Mouse (Mus musculus): ENCODE data around the gene Trp53tg5. TPM values are rescaled to one million over a fixed set of nuclear protein-coding genes. Genes with fewer than 3 reads are reported as not detected.

Trp53tg5 gene
- total and polyA plus RNA-seq, 2 experiments from 2014 or later: not detected

DNA sequence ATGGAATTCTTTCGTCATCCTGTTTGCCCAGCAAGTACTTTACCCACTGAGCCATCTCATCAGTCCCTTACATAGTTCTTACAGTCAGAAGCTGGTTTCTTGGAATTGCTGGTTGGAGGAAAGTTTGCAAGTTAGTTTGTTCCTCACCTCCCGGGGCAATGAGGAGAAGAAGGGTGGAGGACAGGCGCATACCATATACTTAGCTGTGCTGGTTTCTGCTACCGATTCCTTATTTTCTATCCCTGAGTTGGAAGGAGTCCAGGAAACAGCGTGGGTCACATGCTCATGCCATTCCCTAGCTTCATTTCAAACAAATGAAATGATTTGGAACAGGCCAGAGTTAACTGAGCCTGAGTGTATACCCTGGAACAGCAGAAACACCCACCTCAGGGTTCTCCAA is 24.6 kb downstream of the Trp53tg5 start:
- H3K4me3 ChIP-seq (ENCODE audit: low read depth, low read length): no peak overlapping the region
- no peaks in the 10 kb centered on the region for H3K9me3 ChIP-seq (replicated peaks; ENCODE audit: control insufficient read depth, low read length)
- no peak overlapping the region for H3K27ac ChIP-seq (ENCODE audit: low read depth)
- DNase-seq (ENCODE audit: low spot score) (no peak), ATAC-seq (ENCODE audit: insufficient read depth, low read depth) (no peak)
- no peaks in the 10 kb centered on the region for H3K36me3 ChIP-seq (replicated peaks; ENCODE audit: control insufficient read depth, insufficient read depth, low read length)
- 47% methylated on average over 5 of the region's 5 CpGs for WGBS
- H3K27me3 ChIP-seq (ENCODE audit: control insufficient read depth, insufficient read depth, low read length): peaks cover 34% of the 10 kb centered on the region
- H3K4me1 ChIP-seq (ENCODE audit: control insufficient read depth, insufficient read depth): peaks cover 15% of the 10 kb centered on the region
- no peak overlapping the region for H3K9ac ChIP-seq (replicated peaks; ENCODE audit: low read depth, low read length)
- no peak overlapping the region for H3K4me2 ChIP-seq (ENCODE audit: low read depth, low read length)
- TF ChIP-seq EP300 (IDR thresholded peaks at IDR 0.05; ENCODE audit: low read depth): no peak
- TF ChIP-seq CTCF (IDR thresholded peaks at IDR 0.05; ENCODE audit: low read depth): no peak

DNA sequence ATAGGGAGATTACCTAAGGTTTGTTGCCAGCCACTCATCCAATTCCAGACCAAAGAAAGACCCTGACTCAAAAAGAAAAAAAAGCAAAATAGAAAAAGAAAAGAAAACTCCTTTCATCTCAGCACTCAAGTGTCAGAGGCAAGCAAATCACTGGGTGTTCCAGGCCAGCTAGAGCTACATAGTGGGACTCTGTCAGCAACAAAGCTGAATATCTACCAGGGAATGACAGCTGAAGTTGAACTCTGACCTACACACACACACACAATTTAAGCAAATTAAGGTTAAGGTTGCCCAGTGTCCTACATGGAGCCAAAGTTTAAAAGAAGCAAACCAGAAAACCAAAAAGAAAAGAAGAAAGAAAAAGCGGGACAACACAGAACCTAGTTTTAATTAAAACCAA is 25.4 kb downstream of the Trp53tg5 start:
- ATAC-seq (ENCODE audit: insufficient read depth, low read depth) (no peak), DNase-seq (ENCODE audit: low spot score) (no peak)
- Histone ChIP-seq H3K27me3 (ENCODE audit: control insufficient read depth, insufficient read depth, low read length) (peaks cover 36% of the 10 kb centered on the region), H3K9me3 (replicated peaks; ENCODE audit: control insufficient read depth, low read length) (no peaks in the 10 kb centered on the region), H3K4me2 (ENCODE audit: low read depth, low read length) (no peak overlapping the region), H3K27ac (ENCODE audit: low read depth) (no peak overlapping the region), H3K4me3 (ENCODE audit: low read depth, low read length) (no peak overlapping the region), H3K36me3 (replicated peaks; ENCODE audit: control insufficient read depth, insufficient read depth, low read length) (no peaks in the 10 kb centered on the region), H3K9ac (replicated peaks; ENCODE audit: low read depth, low read length) (no peak overlapping the region), H3K4me1 (ENCODE audit: control insufficient read depth, insufficient read depth) (peaks cover 13% of the 10 kb centered on the region)
- TF ChIP-seq CTCF (IDR thresholded peaks at IDR 0.05; ENCODE audit: low read depth): no peak
- no peak for TF ChIP-seq EP300 (IDR thresholded peaks at IDR 0.05; ENCODE audit: low read depth)
- 96% methylated on average over 1 of the region's 1 CpGs for WGBS

DNA sequence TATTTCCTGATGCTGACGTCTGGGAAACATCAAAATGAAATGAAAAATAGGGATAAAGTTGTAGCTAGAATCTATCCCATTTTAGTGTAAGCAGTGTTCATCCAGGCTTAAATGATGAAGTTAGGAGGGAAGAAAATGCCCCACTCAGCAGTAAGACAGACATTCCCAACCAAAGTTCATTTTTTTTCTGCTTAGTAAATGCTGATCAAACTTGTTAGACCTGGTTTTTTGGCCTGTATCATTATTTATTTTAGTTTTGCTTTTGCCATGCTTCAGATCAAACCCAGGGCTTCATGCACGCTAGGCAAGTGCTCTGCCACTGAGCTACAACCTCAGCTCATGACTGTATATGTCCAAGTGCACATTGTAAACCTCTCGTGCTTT is 27.4 kb downstream of the Trp53tg5 start:
- 79% methylated on average over 3 of the region's 3 CpGs for WGBS
- no peaks in the 10 kb centered on the region for H3K36me3 ChIP-seq (replicated peaks; ENCODE audit: control insufficient read depth, insufficient read depth, low read length)
- no peaks in the 10 kb centered on the region for H3K9me3 ChIP-seq (replicated peaks; ENCODE audit: control insufficient read depth, low read length)
- no peak for DNase-seq (ENCODE audit: low spot score)
- peaks cover 10% of the 10 kb centered on the region; the same call in 1 of the 2 replicates for H3K4me1 ChIP-seq (ENCODE audit: control insufficient read depth, insufficient read depth)
- peaks cover 46% of the 10 kb centered on the region for H3K27me3 ChIP-seq (ENCODE audit: control insufficient read depth, insufficient read depth, low read length)
- no peak for TF ChIP-seq CTCF (IDR thresholded peaks at IDR 0.05; ENCODE audit: low read depth)
- no peak for TF ChIP-seq EP300 (IDR thresholded peaks at IDR 0.05; ENCODE audit: low read depth)
- no peak overlapping the region for H3K9ac ChIP-seq (replicated peaks; ENCODE audit: low read depth, low read length)
- H3K4me2 ChIP-seq (ENCODE audit: low read depth, low read length): no peak overlapping the region
- no peak overlapping the region for H3K4me3 ChIP-seq (ENCODE audit: low read depth, low read length)
- ATAC-seq (ENCODE audit: insufficient read depth, low read depth): no peak
- H3K27ac ChIP-seq (ENCODE audit: low read depth): no peak overlapping the region

DNA sequence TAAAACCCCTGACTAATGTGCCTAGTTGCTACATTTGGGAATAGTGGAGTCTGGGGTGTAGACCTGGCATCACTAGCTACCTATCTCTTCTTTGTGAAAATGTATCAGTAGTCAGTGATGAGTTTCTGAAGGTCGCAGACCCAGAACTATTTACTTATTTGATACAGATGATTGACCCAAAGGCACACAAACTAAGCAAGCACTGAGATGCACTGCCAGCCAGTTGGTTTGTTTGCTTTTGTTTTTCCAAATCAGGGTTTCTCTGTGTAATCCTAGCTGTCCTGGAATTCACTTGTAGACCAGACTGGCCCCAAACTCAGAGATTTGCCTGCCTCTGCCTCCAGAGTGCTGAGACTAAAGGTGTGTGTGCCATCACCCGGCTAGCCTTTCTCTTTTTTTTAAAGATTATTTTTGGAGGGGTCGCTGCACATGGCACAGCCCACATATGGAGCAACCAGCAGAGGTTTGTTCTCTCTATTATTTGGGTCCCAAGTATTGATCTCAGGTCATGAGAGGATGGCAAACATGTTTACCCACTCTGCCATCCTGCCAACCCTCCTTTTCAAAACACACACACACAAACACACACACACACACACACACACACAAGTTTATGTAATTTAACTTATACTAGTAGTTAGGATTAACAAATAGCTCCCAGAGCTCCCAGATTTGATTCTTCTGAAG is 28.0 kb downstream of the Trp53tg5 start:
- no peak overlapping the region for H3K4me2 ChIP-seq (ENCODE audit: low read depth, low read length)
- no peak for DNase-seq (ENCODE audit: low spot score)
- TF ChIP-seq EP300 (IDR thresholded peaks at IDR 0.05; ENCODE audit: low read depth) (no peak), CTCF (IDR thresholded peaks at IDR 0.05; ENCODE audit: low read depth) (no peak)

DNA sequence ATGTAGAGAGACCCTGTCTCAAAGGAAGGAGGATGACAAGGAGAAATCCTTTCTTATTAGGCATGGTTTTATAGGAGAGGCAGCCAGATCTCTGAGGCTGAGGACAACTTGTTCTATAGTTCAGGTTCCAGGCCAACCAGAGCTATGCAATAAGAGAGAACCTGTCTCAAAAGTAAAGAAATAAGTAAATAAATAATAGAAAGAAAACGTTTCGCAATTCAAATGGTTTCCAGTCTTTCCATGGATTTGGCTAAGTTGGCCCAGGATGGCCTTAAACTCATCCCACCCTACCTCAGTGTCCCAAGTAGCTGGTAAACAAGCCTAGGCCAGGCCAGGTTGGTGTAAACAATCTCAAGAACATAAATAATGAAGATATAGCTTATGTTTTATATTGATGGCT is 28.8 kb downstream of the Trp53tg5 start:
- Histone ChIP-seq H3K9me3 (replicated peaks; ENCODE audit: control insufficient read depth, low read length) (no peaks in the 10 kb centered on the region), H3K36me3 (replicated peaks; ENCODE audit: control insufficient read depth, insufficient read depth, low read length) (no peaks in the 10 kb centered on the region), H3K4me1 (ENCODE audit: control insufficient read depth, insufficient read depth) (peaks cover 10% of the 10 kb centered on the region; the same call in 1 of the 2 replicates), H3K27me3 (ENCODE audit: control insufficient read depth, insufficient read depth, low read length) (peaks cover 49% of the 10 kb centered on the region), H3K4me3 (ENCODE audit: low read depth, low read length) (no peak overlapping the region), H3K27ac (ENCODE audit: low read depth) (no peak overlapping the region), H3K9ac (replicated peaks; ENCODE audit: low read depth, low read length) (no peak overlapping the region), H3K4me2 (ENCODE audit: low read depth, low read length) (no peak overlapping the region)
- WGBS: 82% methylated on average over 2 of the region's 2 CpGs
- ATAC-seq (ENCODE audit: insufficient read depth, low read depth) (no peak), DNase-seq (ENCODE audit: low spot score) (no peak)
- TF ChIP-seq EP300 (IDR thresholded peaks at IDR 0.05; ENCODE audit: low read depth) (no peak), CTCF (IDR thresholded peaks at IDR 0.05; ENCODE audit: low read depth) (no peak)

More for the DNA sequence above, 28.0 kb downstream of the Trp53tg5 start:
- no peak overlapping the region for H3K4me3 ChIP-seq (ENCODE audit: low read depth, low read length)
- H3K9me3 ChIP-seq (replicated peaks; ENCODE audit: control insufficient read depth, low read length): no peaks in the 10 kb centered on the region
- H3K4me1 ChIP-seq (ENCODE audit: control insufficient read depth, insufficient read depth): peaks cover 10% of the 10 kb centered on the region; the same call in 1 of the 2 replicates
- no peak for ATAC-seq (ENCODE audit: insufficient read depth, low read depth)
- no peak overlapping the region for H3K9ac ChIP-seq (replicated peaks; ENCODE audit: low read depth, low read length)
- H3K36me3 ChIP-seq (replicated peaks; ENCODE audit: control insufficient read depth, insufficient read depth, low read length): no peaks in the 10 kb centered on the region
- peaks cover 49% of the 10 kb centered on the region for H3K27me3 ChIP-seq (ENCODE audit: control insufficient read depth, insufficient read depth, low read length)
- no peak overlapping the region for H3K27ac ChIP-seq (ENCODE audit: low read depth)
- whole genome bisulfite sequencing: 72% methylated on average over 3 of the region's 3 CpGs

Data from heart, postnatal 0 days (tissue).